Mouse (Mus musculus) forebrain, embryonic 10.5 days (tissue): ENCODE results near the gene Akap9. TPM values are rescaled to one million over a fixed set of nuclear protein-coding genes. Genes with fewer than 3 reads are reported as not detected.
"Not testable (repeated sequence)": the region's sequence is repeated elsewhere in the genome, so short reads cannot be mapped to it uniquely, and the experiment has no call there.

Experiments
- DNase-seq: peaks from one replicate; pipeline ENCODE4 v3.0.0-alpha.2; 2017; ENCODE audit warnings: low spot score; ENCODE audit errors: extremely low spot score
- H3K27ac ChIP-seq: fragments of 300-500 bp; sonication (generic); 2 replicates; pipeline ENCODE4 v1.5.1; 2016; ENCODE audit warnings: mild to moderate bottlenecking
- H3K27me3 ChIP-seq: fragments of 300-500 bp; sonication (generic); 2 replicates; pipeline ENCODE4 v1.6.1; 2016; ENCODE audit warnings: mild to moderate bottlenecking; ENCODE audit not compliant: poor library complexity, severe bottlenecking
- H3K36me3 ChIP-seq: fragments of 300-500 bp; sonication (generic); replicated peaks from 2 replicates; pipeline ENCODE4 v1.6.1; 2016; ENCODE audit warnings: mild to moderate bottlenecking, moderate library complexity
- H3K4me1 ChIP-seq: fragments of 300-500 bp; sonication (generic); 2 replicates; pipeline ENCODE4 v1.6.1; 2016
- H3K4me3 ChIP-seq: fragments of 300-500 bp; sonication (generic); 2 replicates; pipeline ENCODE4 v1.5.1; 2016; ENCODE audit warnings: mild to moderate bottlenecking, moderate library complexity
- H3K9me3 ChIP-seq: fragments of 300-500 bp; sonication (generic); 2 replicates; pipeline ENCODE4 v1.6.1; 2016; ENCODE audit warnings: mild to moderate bottlenecking, moderate library complexity
- WGBS: fragments of 180-500 bp; shearing (Covaris S2); methylation state at CpG from one replicate; pipeline ENCODE4 v1.1.7; 2016; 5-methylcytosine and 5-hydroxymethylcytosine counted together
- polyA plus RNA-seq: library from polyadenylated mRNA; unstranded; fragments of >200 nt; fragmentation: Nextera tagmentation; extraction: Ambion mirVana; gene quantifications from 2 replicates; pipeline ENCODE4 v1.2.1, GENCODE M21; 2016

Gene Akap9
- polyA plus RNA-seq, 1 experiment from 2014 or later: 128 TPM

DNA sequence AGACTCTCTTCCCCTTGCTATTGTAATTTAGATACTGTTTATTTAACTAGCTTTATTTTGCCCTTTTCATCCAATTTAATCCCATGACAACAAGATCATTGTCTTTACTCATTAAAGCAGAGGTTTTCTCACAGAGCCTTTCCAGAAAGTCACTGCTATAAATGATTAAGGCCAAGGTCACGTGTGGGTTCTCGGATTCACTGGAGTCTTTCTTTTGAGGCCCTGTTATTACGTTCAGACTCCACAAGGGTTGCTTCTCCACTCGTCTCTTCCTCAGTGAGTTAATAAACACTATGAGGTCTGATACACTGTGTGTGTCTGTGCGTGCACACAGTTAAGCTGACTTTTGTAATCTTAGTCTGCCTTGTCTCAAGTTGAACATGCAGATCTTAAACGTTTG is 47.0 kb downstream of the Akap9 start:
- DNase-seq: no peak
- 84% methylated on average over 6 of the region's 6 CpGs for WGBS
- H3K27me3 ChIP-seq: no peaks in the 10 kb centered on the region
- H3K27ac ChIP-seq: no peak overlapping the region
- H3K4me1 ChIP-seq: no peaks in the 10 kb centered on the region
- peaks cover 88% of the 10 kb centered on the region for H3K36me3 ChIP-seq
- H3K4me3 ChIP-seq: no peak overlapping the region
- H3K9me3 ChIP-seq: no peaks in the 10 kb centered on the region

DNA sequence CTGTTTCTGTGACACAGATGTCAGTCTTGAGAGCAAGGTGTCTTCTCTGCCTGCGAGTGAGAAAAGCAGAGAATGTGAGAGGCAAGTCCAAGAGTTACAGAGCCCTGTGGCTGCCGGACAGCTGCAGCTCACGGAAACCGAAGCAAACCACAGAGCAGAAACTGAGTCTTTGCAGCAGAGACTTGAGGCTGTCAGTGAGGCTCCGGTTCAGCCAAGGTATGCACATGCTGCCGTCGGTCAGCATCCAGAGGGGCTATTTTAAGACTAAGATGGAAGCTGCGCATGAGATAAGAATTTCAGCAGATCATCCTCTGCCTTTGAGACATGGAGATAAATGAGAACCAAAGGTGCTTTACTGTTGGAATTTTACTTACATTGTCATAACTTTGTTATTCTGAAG is 48.3 kb downstream of the Akap9 start:
- DNase-seq: no peak
- WGBS: 94% methylated on average over 8 of the region's 8 CpGs
- Histone ChIP-seq H3K36me3 (peaks cover 81% of the 10 kb centered on the region), H3K4me3 (no peak overlapping the region), H3K9me3 (no peaks in the 10 kb centered on the region), H3K27ac (no peak overlapping the region), H3K27me3 (no peaks in the 10 kb centered on the region), H3K4me1 (no peaks in the 10 kb centered on the region)

DNA sequence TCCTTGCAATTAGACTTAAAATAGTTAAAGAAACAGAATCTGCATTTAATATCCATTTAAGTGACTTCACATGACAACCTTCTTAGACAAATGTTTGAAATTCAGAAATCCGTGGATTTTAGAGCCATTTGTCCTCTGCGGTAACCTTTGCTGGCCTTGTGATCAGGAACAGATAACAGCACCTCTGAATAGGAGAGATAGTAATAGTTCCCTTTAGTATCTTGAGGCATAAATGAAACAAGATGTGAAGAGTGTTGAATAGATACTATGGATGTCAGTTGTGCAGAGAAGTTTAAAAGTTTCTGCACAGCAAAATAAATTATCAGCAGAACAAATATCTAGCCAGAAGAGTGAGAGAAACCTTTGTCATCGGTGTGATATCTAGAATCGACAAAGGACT is 50.0 kb downstream of the Akap9 start:
- no peaks in the 10 kb centered on the region for H3K9me3 ChIP-seq
- H3K36me3 ChIP-seq: peaks cover 72% of the 10 kb centered on the region
- WGBS: 95% methylated on average over 4 of the region's 4 CpGs
- no peaks in the 10 kb centered on the region for H3K27me3 ChIP-seq
- H3K4me1 ChIP-seq: no peaks in the 10 kb centered on the region
- no peak for DNase-seq
- no peak overlapping the region for H3K27ac ChIP-seq
- H3K4me3 ChIP-seq: no peak overlapping the region

DNA sequence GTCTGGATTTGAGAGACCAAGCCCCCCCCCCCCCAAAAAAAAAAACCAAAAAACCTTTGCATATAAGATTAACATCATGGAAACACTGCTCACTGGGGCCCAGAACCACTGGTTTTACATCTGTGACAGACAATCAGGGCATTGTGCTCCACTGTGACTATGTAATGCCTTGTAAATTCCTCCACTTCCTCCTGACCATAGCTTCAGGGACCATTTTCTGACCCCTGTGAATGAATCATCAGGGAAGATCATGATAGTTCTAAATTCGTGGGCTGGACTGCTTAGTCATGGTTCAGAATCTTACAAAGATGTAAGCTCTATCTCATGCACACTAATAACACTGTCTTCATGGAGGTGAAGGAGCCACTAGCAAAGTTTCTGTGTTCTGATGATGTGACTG is 61.8 kb downstream of the Akap9 start:
- H3K27me3 ChIP-seq: no peaks in the 10 kb centered on the region
- no peak overlapping the region for H3K4me3 ChIP-seq
- no peak for DNase-seq
- H3K36me3 ChIP-seq: peaks cover 54% of the 10 kb centered on the region
- H3K4me1 ChIP-seq: no peaks in the 10 kb centered on the region
- no peaks in the 10 kb centered on the region for H3K9me3 ChIP-seq
- WGBS: 78% methylated on average over 1 of the region's 1 CpGs
- no peak overlapping the region for H3K27ac ChIP-seq

DNA sequence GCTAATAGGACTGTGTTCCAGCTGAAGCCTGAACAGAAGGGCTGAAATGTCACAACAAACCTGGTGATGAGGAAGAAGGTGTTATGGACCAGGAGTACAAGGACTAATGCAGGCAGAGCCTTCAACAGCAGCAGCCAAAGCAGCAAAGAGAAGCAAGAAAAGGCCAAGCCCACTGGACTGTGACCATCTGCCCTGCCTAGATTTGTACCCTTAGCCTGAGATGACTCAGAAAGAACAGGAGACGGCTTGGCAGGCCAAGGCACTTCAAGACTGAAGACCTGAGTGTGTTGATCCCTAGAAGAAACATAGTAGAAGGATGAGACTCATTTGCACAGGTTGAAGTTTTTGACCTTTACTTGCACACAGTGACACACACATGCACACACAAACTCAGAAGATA is 62.6 kb downstream of the Akap9 start:
- no peak for DNase-seq
- Histone ChIP-seq H3K4me1 (no peaks in the 10 kb centered on the region), H3K4me3 (no peak overlapping the region), H3K27ac (no peak overlapping the region), H3K27me3 (no peaks in the 10 kb centered on the region), H3K9me3 (no peaks in the 10 kb centered on the region), H3K36me3 (peaks cover 56% of the 10 kb centered on the region)
- 94% methylated on average over 1 of the region's 1 CpGs for WGBS

GRCm38 (mm10) chr5:4004531-4005469 is 76.9 kb downstream of the Akap9 start:
- Histone ChIP-seq H3K27ac (no peak overlapping the region), H3K4me3 (no peak overlapping the region), H3K9me3 (no peaks in the 10 kb centered on the region), H3K36me3 (peaks cover 58% of the 10 kb centered on the region), H3K4me1 (no peaks in the 10 kb centered on the region), H3K27me3 (no peaks in the 10 kb centered on the region)
- DNase-seq: no peak
- WGBS: 92% methylated on average over 16 of the region's 16 CpGs

DNA sequence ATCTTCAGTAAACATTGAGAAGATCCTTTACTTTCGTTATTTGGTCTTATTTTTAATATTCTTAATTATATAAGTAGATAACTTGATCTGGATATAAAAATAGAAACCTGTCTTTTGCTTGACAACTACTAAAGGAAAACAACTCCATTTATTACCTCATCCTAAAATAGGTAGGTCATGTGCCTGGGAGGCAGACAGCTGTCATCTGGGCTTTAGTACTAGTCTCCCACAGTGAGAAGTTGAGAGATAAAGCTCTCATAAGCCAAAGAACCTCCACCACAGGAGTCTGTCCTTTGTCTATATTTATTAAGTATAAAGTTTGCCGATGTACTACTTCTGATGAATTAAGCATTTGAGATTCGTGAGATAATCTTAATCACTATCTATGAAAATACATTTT is 78.8 kb downstream of the Akap9 start:
- H3K27me3 ChIP-seq: no peaks in the 10 kb centered on the region
- H3K36me3 ChIP-seq: peaks cover 69% of the 10 kb centered on the region
- no peak overlapping the region for H3K27ac ChIP-seq
- DNase-seq: no peak
- no peak overlapping the region for H3K4me3 ChIP-seq
- H3K9me3 ChIP-seq: no peaks in the 10 kb centered on the region
- no peaks in the 10 kb centered on the region for H3K4me1 ChIP-seq
- 92% methylated on average over 3 of the region's 3 CpGs for WGBS

- 92% methylated on average over 10 of the region's 10 CpGs for WGBS
- no peaks in the 10 kb centered on the region for H3K9me3 ChIP-seq
- H3K27me3 ChIP-seq: no peaks in the 10 kb centered on the region
- no peak for DNase-seq
- H3K36me3 ChIP-seq: peaks cover 80% of the 10 kb centered on the region
- no peak overlapping the region for H3K27ac ChIP-seq
- H3K4me1 ChIP-seq: no peaks in the 10 kb centered on the region
- no peak overlapping the region for H3K4me3 ChIP-seq
Measured at GRCm38 (mm10) chr5:4008266-4008665, 80.4 kb downstream of the Akap9 start.

- Histone ChIP-seq H3K36me3 (peaks cover 85% of the 10 kb centered on the region), H3K27me3 (no peaks in the 10 kb centered on the region), H3K4me1 (no peaks in the 10 kb centered on the region), H3K9me3 (no peaks in the 10 kb centered on the region), H3K4me3 (no peak overlapping the region), H3K27ac (no peak overlapping the region)
- 89% methylated on average over 6 of the region's 6 CpGs for WGBS
- no peak for DNase-seq
Measured at GRCm38 (mm10) chr5:4009540-4009939, 81.7 kb downstream of the Akap9 start.

- not testable (repeated sequence) for H3K27ac ChIP-seq, DNase-seq, H3K4me3 ChIP-seq, H3K9me3 ChIP-seq, H3K4me1 ChIP-seq, H3K27me3 ChIP-seq
- WGBS: 95% methylated on average over 1 of the region's 1 CpGs
- peaks cover 83% of the 10 kb centered on the region for H3K36me3 ChIP-seq
Measured at GRCm38 (mm10) chr5:4017646-4018045, 89.8 kb downstream of the Akap9 start.

DNA sequence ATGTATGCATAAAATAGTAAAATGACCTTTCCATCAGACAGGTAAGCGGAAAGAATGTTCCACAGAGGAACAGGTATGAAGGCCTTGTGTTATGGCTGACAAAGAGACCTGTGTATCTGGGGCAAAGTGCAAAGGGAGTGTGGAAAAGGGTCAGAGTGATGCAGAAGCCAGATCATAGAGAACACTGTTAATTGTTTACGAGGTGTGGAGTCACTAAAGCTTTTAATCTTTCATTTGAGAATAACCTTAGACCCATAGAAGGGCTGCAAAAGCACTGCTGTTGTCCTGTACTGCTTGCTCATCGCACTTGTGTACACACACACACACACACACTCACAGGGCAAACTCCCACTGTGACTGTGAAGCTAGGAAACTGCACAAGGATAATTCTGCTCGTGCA is 91.5 kb downstream of the Akap9 start:
- Histone ChIP-seq H3K36me3 (peaks cover 66% of the 10 kb centered on the region), H3K9me3 (no peaks in the 10 kb centered on the region), H3K4me1 (no peaks in the 10 kb centered on the region), H3K27ac (no peak overlapping the region), H3K27me3 (no peaks in the 10 kb centered on the region), H3K4me3 (no peak overlapping the region)
- 91% methylated on average over 4 of the region's 4 CpGs for WGBS
- no peak for DNase-seq

GRCm38 (mm10) chr5:4020018-4020417 is 92.2 kb downstream of the Akap9 start:
- no peaks in the 10 kb centered on the region for H3K4me1 ChIP-seq
- H3K27me3 ChIP-seq: no peaks in the 10 kb centered on the region
- H3K27ac ChIP-seq: no peak overlapping the region
- peaks cover 60% of the 10 kb centered on the region for H3K36me3 ChIP-seq
- H3K4me3 ChIP-seq: no peak overlapping the region
- WGBS: 97% methylated on average over 1 of the region's 1 CpGs
- H3K9me3 ChIP-seq: no peaks in the 10 kb centered on the region
- no peak for DNase-seq

GRCm38 (mm10) chr5:4023186-4023585 is 95.3 kb downstream of the Akap9 start:
- DNase-seq: no peak

More at GRCm38 (mm10) chr5:4023186-4023585, 95.3 kb downstream of the Akap9 start:
- Histone ChIP-seq H3K27me3 (no peaks in the 10 kb centered on the region), H3K27ac (no peak overlapping the region), H3K4me3 (no peak overlapping the region), H3K9me3 (no peaks in the 10 kb centered on the region), H3K4me1 (no peaks in the 10 kb centered on the region), H3K36me3 (peaks cover 34% of the 10 kb centered on the region)
- 86% methylated on average over 13 of the region's 13 CpGs for WGBS
